Mouse (Mus musculus) heart, embryonic 10.5 days (tissue): ENCODE measurements around the gene Uxs1. TPM values are rescaled to one million over a fixed set of nuclear protein-coding genes. Genes with fewer than 3 reads are reported as not detected.

Experiments used
- DNase-seq: peaks from one replicate; pipeline ENCODE4 v3.0.0-alpha.2; 2017; ENCODE audit warnings: low spot score
- H3K27ac ChIP-seq: fragments of 300-500 bp; sonication (generic); 2 replicates; pipeline ENCODE4 v1.5.1; 2016; ENCODE audit warnings: mild to moderate bottlenecking
- H3K27me3 ChIP-seq: fragments of 300-500 bp; sonication (generic); 2 replicates; pipeline ENCODE4 v1.6.1; 2016; ENCODE audit warnings: mild to moderate bottlenecking; ENCODE audit not compliant: poor library complexity, insufficient read depth, severe bottlenecking
- H3K36me3 ChIP-seq: fragments of 300-500 bp; sonication (generic); 2 replicates; pipeline ENCODE4 v1.6.1; 2016; ENCODE audit warnings: mild to moderate bottlenecking, moderate library complexity
- H3K4me1 ChIP-seq: fragments of 300-500 bp; sonication (generic); 2 replicates; pipeline ENCODE4 v1.6.1; 2016; ENCODE audit warnings: mild to moderate bottlenecking
- H3K4me3 ChIP-seq: fragments of 300-500 bp; sonication (generic); 2 replicates; pipeline ENCODE4 v1.5.1; 2016; ENCODE audit warnings: mild to moderate bottlenecking, moderate library complexity
- H3K9me3 ChIP-seq: fragments of 300-500 bp; sonication (generic); 2 replicates; pipeline ENCODE4 v1.6.1; 2016; ENCODE audit warnings: mild to moderate bottlenecking, moderate library complexity
- WGBS: fragments of 180-500 bp; shearing (Covaris S2); methylation state at CpG from one replicate; pipeline ENCODE4 v1.1.7; 2016; 5-methylcytosine and 5-hydroxymethylcytosine counted together
- polyA plus RNA-seq: library from polyadenylated mRNA; unstranded; fragments of >200 nt; fragmentation: Nextera tagmentation; extraction: Ambion mirVana; gene quantifications from 2 replicates; pipeline ENCODE4 v1.2.1, GENCODE M21; 2016

Gene Uxs1
- polyA plus RNA-seq, 1 experiment from 2014 or later: 15.6 TPM

DNA sequence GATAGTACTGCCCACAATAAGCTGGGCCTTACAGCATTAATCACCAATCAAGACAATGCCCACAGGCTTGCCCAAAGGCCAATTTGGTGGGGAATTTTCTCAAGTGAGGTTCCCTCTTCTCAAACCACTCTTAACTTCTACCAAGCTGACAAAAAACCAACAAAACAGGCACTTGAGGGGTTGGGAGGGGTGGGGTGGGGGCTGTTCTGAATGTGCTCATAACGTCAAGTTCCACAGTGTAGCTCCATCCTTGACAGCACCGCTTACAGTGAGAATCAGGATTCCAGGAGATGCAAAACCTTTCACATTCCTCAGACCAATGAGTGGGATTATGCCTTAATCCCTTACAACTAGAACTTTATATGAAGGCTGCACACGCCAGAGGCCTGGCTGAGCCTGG, 44.4 kb downstream of the Uxs1 start:
- Histone ChIP-seq H3K27me3 (no peaks in the 10 kb centered on the region), H3K36me3 (peaks cover 20% of the 10 kb centered on the region), H3K9me3 (no peaks in the 10 kb centered on the region), H3K27ac (no peak overlapping the region), H3K4me3 (no peak overlapping the region), H3K4me1 (peaks cover 13% of the 10 kb centered on the region; the same call in 1 of the 2 replicates)
- peak; percentile 54 for DNase-seq
- WGBS: 88% methylated on average over 3 of the region's 3 CpGs

GRCm38 (mm10) chr1:43782680-43783079, 44.9 kb downstream of the Uxs1 start:
- H3K4me1 ChIP-seq: peaks cover 13% of the 10 kb centered on the region; the same call in 1 of the 2 replicates
- H3K9me3 ChIP-seq: no peaks in the 10 kb centered on the region
- peaks cover 20% of the 10 kb centered on the region for H3K36me3 ChIP-seq
- WGBS: 94% methylated on average over 3 of the region's 3 CpGs
- H3K27ac ChIP-seq: no peak overlapping the region
- no peak overlapping the region for H3K4me3 ChIP-seq
- no peaks in the 10 kb centered on the region for H3K27me3 ChIP-seq
- DNase-seq: peak; percentile 25

- Histone ChIP-seq H3K27me3 (no peaks in the 10 kb centered on the region), H3K4me1 (peaks cover 13% of the 10 kb centered on the region; the same call in 1 of the 2 replicates), H3K4me3 (no peak overlapping the region), H3K27ac (no peak overlapping the region), H3K9me3 (no peaks in the 10 kb centered on the region), H3K36me3 (peaks cover 25% of the 10 kb centered on the region)
- no peak for DNase-seq
- WGBS: 79% methylated on average over 3 of the region's 3 CpGs
These were observed 45.9 kb downstream of the Uxs1 start for GRCm38 (mm10) chr1:43781672-43782071.

DNA sequence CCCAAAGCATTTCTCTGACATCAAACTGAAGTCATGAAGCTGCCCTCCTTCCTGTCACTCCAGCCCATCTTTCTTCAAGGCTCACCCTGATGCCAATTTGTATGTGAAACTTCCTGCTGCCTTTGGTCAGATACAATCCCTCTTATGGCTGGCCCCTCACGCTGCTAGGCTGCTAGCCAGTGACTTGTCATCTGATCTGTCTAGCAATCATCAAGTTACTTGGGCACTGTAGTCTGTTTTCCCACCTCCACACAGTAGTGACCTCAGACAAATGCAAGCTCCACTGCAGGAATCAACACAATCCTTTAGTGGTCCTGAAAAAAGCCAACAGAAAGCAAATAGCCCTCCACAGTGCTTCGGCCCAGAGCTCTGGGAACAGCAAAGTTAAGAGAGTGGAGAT, 46.4 kb downstream of the Uxs1 start:
- H3K9me3 ChIP-seq: no peaks in the 10 kb centered on the region
- H3K27ac ChIP-seq: no peak overlapping the region

DNA sequence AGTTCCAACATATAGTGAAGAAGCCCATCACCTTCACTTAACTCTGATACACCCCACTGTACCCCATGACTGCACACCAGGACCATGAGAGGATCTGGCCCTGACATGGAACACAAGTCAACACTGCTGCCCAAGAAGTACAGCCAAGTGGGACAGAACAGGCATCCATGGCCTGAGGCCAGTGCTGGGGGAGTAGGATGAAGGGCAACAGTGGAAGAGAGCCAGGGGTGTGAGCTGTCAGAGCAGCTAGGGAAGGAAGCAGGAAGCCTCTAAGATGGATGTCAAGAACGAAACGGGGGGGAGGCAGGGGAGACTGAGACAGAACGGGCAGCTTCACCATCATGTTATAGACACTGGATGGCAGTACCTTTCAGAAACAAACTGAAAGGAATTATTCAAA, 51.5 kb downstream of the Uxs1 start:
- H3K27me3 ChIP-seq: no peaks in the 10 kb centered on the region
- 86% methylated on average over 3 of the region's 3 CpGs for WGBS
- DNase-seq: no peak
- peaks cover 2% of the 10 kb centered on the region; the same call in 1 of the 2 replicates for H3K4me1 ChIP-seq
- no peak overlapping the region for H3K4me3 ChIP-seq
- H3K27ac ChIP-seq: no peak overlapping the region
- peaks cover 47% of the 10 kb centered on the region for H3K36me3 ChIP-seq
- no peaks in the 10 kb centered on the region for H3K9me3 ChIP-seq

More for the DNA sequence above, 46.4 kb downstream of the Uxs1 start:
- Histone ChIP-seq H3K4me1 (peaks cover 13% of the 10 kb centered on the region; the same call in 1 of the 2 replicates), H3K27me3 (no peaks in the 10 kb centered on the region), H3K36me3 (peaks cover 24% of the 10 kb centered on the region), H3K4me3 (no peak overlapping the region)
- WGBS: 64% methylated on average over 2 of the region's 2 CpGs
- peak; percentile 57 for DNase-seq

DNA sequence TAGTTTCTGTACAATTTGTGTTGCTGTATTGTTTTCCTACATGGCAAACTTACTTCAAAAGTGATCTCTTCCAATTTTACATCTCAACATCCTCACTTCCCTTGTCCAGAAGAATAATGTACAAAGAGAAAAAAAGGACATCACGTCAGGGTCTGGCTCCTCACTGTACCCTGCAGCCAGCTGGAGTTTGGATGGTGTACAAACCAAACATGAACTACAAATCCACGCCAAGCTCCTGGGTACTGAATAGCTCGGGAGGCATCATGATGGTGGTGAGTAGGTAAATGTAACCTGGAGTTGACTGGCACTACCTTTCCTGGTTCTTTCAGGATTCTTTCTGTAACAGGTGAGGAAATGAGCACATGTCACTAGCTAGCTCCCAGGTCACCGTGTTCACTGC, 53.5 kb downstream of the Uxs1 start:
- no peak overlapping the region for H3K27ac ChIP-seq
- H3K4me3 ChIP-seq: no peak overlapping the region
- no peaks in the 10 kb centered on the region for H3K9me3 ChIP-seq
- H3K36me3 ChIP-seq: peaks cover 59% of the 10 kb centered on the region
- no peaks in the 10 kb centered on the region for H3K4me1 ChIP-seq
- 92% methylated on average over 4 of the region's 4 CpGs for WGBS
- H3K27me3 ChIP-seq: no peaks in the 10 kb centered on the region
- no peak for DNase-seq

- DNase-seq: no peak
- WGBS: 96% methylated on average over 3 of the region's 3 CpGs
- Histone ChIP-seq H3K27me3 (no peaks in the 10 kb centered on the region), H3K36me3 (peaks cover 54% of the 10 kb centered on the region), H3K9me3 (no peaks in the 10 kb centered on the region), H3K27ac (no peak overlapping the region), H3K4me3 (no peak overlapping the region), H3K4me1 (no peaks in the 10 kb centered on the region)
These were observed 54.9 kb downstream of the Uxs1 start for GRCm38 (mm10) chr1:43772694-43773093.

DNA sequence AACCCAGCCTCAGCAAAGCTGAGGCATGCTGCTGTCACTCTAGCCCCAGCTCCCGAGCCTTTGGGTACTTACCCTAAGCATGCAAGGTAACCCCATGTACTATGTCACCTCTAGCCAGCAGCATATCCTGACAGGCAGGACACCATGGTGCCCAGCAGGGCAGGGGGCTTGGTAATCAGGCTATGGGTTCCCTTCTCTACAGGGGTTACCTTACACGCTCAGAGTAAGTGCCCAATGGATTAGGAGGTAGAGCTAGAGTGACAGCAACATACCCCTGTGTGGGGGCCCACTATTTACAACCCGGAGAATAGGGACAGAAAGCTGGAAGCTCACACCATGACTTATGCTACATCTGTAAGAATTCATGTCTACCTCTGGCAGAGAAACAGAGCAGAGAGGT, 57.6 kb downstream of the Uxs1 start:
- no peak for DNase-seq
- no peaks in the 10 kb centered on the region for H3K27me3 ChIP-seq
- peaks cover 41% of the 10 kb centered on the region for H3K36me3 ChIP-seq
- H3K4me3 ChIP-seq: no peak overlapping the region
- H3K4me1 ChIP-seq: no peaks in the 10 kb centered on the region
- no peak overlapping the region for H3K27ac ChIP-seq
- WGBS: 84% methylated on average over 3 of the region's 3 CpGs
- no peaks in the 10 kb centered on the region for H3K9me3 ChIP-seq

GRCm38 (mm10) chr1:43769348-43769747, 58.3 kb downstream of the Uxs1 start:
- Histone ChIP-seq H3K27me3 (no peaks in the 10 kb centered on the region), H3K4me1 (no peaks in the 10 kb centered on the region), H3K36me3 (peaks cover 42% of the 10 kb centered on the region), H3K27ac (no peak overlapping the region), H3K9me3 (no peaks in the 10 kb centered on the region), H3K4me3 (no peak overlapping the region)
- DNase-seq: no peak
- WGBS: 50% methylated on average over 1 of the region's 1 CpGs

DNA sequence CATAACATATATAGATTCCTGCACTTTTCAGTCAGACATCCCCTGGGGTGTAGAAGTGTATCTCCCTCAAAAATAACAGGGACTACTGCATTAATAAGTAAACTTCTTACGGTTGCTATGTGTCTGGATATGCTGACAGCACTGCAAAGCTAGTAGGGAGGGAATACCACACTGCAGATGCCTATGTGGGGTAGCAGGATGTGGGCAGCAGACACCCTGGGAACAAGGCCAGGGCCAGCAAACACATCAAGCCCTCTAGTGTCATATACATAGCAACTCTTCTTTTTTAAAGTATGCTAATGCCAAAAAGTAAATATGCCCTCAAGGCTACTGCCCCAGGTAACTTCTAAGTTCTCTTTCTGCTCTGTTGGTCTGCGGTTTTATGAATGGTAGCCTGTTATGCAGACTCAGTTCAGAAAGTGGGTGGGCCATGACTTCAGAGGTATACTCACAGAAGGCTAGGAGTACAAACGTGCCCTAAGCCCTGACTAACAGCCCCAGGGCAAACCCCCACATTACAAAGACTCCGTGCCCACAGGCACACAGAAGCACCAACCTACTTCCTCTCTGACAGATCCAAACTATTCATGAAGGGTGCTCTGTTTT, 59.1 kb downstream of the Uxs1 start:
- peaks cover 48% of the 10 kb centered on the region for H3K36me3 ChIP-seq
- no peaks in the 10 kb centered on the region for H3K9me3 ChIP-seq
- 85% methylated on average over 4 of the region's 4 CpGs for WGBS
- H3K27me3 ChIP-seq: no peaks in the 10 kb centered on the region
- H3K4me1 ChIP-seq: no peaks in the 10 kb centered on the region
- no peak overlapping the region for H3K4me3 ChIP-seq
- H3K27ac ChIP-seq: no peak overlapping the region
- DNase-seq: no peak

GRCm38 (mm10) chr1:43766328-43766727, 61.3 kb downstream of the Uxs1 start:
- DNase-seq: no peak
- 96% methylated on average over 2 of the region's 2 CpGs for whole genome bisulfite sequencing
- H3K4me3 ChIP-seq: no peak overlapping the region
- peaks cover 30% of the 10 kb centered on the region for H3K36me3 ChIP-seq
- no peaks in the 10 kb centered on the region for H3K27me3 ChIP-seq
- no peaks in the 10 kb centered on the region for H3K4me1 ChIP-seq
- H3K9me3 ChIP-seq: no peaks in the 10 kb centered on the region
- H3K27ac ChIP-seq: no peak overlapping the region

- no peaks in the 10 kb centered on the region for H3K9me3 ChIP-seq
- H3K27me3 ChIP-seq: no peaks in the 10 kb centered on the region
- no peak for DNase-seq
- no peak overlapping the region for H3K27ac ChIP-seq
- no peak overlapping the region for H3K4me3 ChIP-seq
- peaks cover 20% of the 10 kb centered on the region for H3K36me3 ChIP-seq
- H3K4me1 ChIP-seq: no peaks in the 10 kb centered on the region
- 83% methylated on average over 2 of the region's 2 CpGs for WGBS
These were observed 63.1 kb downstream of the Uxs1 start for GRCm38 (mm10) chr1:43764481-43764880.

DNA sequence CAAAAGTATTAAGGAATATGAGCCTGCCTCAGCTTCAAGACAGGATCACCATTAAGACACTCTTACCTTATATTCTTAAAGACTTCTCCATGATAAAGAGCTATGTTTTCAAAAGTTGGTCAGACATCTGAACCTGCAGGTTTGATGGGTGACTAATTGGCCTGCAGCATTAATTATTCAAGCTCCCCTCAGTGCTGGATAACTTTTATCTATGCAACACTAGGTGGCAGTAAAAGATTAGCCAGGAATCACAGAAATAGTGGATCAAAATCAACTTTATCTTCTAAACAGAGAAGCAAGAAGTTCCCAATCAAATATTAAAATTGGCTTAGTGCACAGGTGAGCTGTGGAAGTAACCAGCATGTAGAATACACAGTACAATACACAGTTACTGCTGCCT, 67.5 kb downstream of the Uxs1 start:
- H3K36me3 ChIP-seq: peaks cover 30% of the 10 kb centered on the region
- no peak for DNase-seq
- no peaks in the 10 kb centered on the region for H3K9me3 ChIP-seq
- no peaks in the 10 kb centered on the region for H3K4me1 ChIP-seq
- no peak overlapping the region for H3K4me3 ChIP-seq
- no peaks in the 10 kb centered on the region for H3K27me3 ChIP-seq
- H3K27ac ChIP-seq: no peak overlapping the region
